Mouse (Mus musculus): Measurements from ENCODE around the gene Tctn3. TPM values are rescaled to one million over a fixed set of nuclear protein-coding genes. Genes with fewer than 3 reads are reported as not detected.
"Not testable (repeated sequence)": the region's sequence is repeated elsewhere in the genome, so short reads cannot be mapped to it uniquely, and the experiment has no call there.

Tctn3 gene
- polyA plus RNA-seq, 1 experiment from 2014 or later: 11.6 TPM

DNA sequence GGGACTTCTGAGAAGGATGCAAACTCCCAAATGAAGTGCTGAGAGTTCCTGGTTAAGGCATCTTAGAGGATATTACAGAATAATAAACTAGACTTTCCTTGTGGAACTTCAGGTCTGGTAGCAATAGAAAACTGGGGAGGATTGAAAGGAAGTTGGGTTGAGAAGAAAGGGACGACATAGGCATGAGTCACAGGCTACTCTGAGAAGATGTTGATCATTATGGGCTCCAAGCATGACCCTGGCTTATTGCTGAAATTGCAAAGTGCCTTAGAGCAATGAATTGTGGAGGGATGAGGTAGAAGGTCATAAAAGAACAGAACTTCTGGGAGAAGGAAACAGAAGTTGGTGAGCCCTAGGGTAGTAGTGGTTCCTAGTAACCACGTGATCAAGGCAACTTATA lies 28.8 kb upstream of the Tctn3 start:
- WGBS: 88% methylated on average over 2 of the region's 2 CpGs
- H3K9me3 ChIP-seq (replicated peaks): no peaks in the 10 kb centered on the region
- H3K4me1 ChIP-seq: no peaks in the 10 kb centered on the region
- H3K4me3 ChIP-seq: no peak overlapping the region
- no peak for ATAC-seq
- no peaks in the 10 kb centered on the region for H3K27me3 ChIP-seq
- H3K4me2 ChIP-seq: no peak overlapping the region
- no peak overlapping the region for H3K27ac ChIP-seq
- H3K36me3 ChIP-seq (ENCODE audit: poor library complexity, severe bottlenecking): no peaks in the 10 kb centered on the region
- H3K9ac ChIP-seq: no peak overlapping the region

DNA sequence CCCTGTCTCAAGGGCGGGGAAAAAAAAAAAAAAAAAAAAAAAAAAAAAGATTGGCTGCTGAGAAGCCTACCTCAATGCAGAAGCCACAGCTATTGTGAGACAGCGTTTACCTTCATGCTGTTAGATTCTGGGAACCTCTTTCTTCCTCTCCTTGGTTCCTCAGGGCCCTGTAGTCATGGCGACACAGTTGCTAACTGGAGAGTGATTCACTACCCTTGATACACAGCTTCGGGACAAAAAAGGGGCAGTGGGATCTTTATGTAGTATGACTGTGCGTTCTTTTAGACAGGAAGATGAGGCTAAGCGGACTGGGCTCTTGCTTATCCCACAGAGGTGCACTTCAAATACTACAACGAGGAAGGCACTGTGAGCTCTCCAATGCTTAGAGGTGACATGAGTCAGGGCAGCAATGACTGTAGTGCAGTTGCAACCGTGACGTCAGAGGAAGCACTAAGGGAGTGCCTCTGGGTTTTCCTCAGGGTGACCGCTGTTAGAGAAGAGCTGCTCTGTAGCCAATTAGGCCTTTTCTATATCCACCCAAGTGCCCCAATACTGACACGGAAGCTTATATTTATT lies 27.8 kb upstream of the Tctn3 start:
- no peak overlapping the region for H3K9ac ChIP-seq
- H3K4me3 ChIP-seq: no peak overlapping the region
- no peak overlapping the region for H3K27ac ChIP-seq
- H3K4me2 ChIP-seq: no peak overlapping the region
- H3K27me3 ChIP-seq: no peaks in the 10 kb centered on the region
- WGBS: 84% methylated on average over 11 of the region's 11 CpGs
- no peaks in the 10 kb centered on the region for H3K4me1 ChIP-seq
- no peak for ATAC-seq
- no peaks in the 10 kb centered on the region for H3K9me3 ChIP-seq (replicated peaks)
- no peaks in the 10 kb centered on the region for H3K36me3 ChIP-seq (ENCODE audit: poor library complexity, severe bottlenecking)

DNA sequence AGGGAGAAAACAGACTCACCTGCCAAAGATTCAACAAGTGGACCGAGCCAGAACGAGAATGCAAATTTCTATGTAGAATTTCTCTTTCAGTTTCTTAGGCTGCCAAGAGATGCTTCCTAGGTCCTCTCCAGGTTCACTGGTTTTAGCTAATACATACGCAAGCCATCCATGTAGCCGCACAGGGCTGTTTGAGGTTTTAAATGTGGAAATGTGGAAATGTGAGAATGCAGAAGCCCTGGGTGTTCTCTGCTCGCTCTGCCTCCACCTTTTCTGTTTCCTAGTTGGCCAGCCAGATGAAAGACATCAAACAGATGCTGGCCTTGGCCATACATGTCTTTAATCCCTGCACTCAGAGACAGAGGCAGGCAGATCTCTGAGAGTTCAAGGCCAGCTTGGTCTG lies 26.5 kb upstream of the Tctn3 start:
- 93% methylated on average over 5 of the region's 5 CpGs for WGBS
- H3K36me3 ChIP-seq (ENCODE audit: poor library complexity, severe bottlenecking): no peaks in the 10 kb centered on the region
- ATAC-seq: no peak
- no peaks in the 10 kb centered on the region for H3K27me3 ChIP-seq
- H3K4me2 ChIP-seq: no peak overlapping the region
- H3K9me3 ChIP-seq (replicated peaks): no peaks in the 10 kb centered on the region
- H3K27ac ChIP-seq: no peak overlapping the region
- no peaks in the 10 kb centered on the region for H3K4me1 ChIP-seq
- H3K9ac ChIP-seq: no peak overlapping the region
- no peak overlapping the region for H3K4me3 ChIP-seq

DNA sequence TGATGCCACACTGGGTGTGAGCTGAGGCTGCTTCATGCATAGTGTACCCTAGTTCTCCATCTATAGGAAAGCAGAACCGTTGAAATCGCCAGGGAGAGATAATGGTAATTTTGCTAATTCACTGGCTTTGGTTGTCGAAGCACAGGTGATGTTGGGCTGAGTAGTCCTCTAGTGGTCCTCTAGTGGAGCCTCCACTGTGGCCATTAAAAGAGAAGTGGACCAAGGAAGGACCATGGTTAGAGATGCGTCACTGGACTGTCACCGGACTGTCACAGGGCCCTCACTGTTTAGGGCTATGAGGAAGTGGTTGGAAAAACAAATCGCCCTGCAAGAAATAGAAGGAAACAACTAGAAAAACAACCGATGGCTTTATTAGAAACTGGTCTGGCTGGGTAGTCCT lies 25.6 kb upstream of the Tctn3 start:
- ATAC-seq: no peak
- 90% methylated on average over 7 of the region's 7 CpGs for WGBS
- no peak overlapping the region for H3K27ac ChIP-seq

DNA sequence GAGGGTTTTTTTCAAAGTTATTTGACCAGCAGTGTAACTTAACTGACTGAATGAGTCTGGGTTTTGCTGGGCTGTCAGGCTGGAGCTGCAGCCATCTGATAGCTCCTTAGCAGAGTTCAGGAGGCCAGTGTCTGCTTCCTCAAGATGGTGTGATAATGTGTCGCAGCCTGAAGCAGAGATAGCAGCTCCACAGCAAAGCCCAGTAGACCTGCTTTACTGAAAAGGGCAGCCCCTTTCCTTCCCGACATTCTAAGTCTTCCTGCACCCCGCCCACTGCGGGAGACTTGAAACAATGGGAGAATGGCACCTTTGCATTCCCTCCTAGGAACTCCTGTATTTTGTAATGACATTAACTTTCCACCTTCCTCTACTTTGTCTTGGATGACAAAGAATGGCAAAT lies 25.1 kb upstream of the Tctn3 start:
- ATAC-seq: no peak
- WGBS: 60% methylated on average over 4 of the region's 4 CpGs
- H3K4me2 ChIP-seq: no peak overlapping the region
- H3K36me3 ChIP-seq (ENCODE audit: poor library complexity, severe bottlenecking): no peaks in the 10 kb centered on the region
- H3K9ac ChIP-seq: no peak overlapping the region
- H3K9me3 ChIP-seq (replicated peaks): no peaks in the 10 kb centered on the region
- H3K4me1 ChIP-seq: no peaks in the 10 kb centered on the region
- no peaks in the 10 kb centered on the region for H3K27me3 ChIP-seq
- no peak overlapping the region for H3K27ac ChIP-seq
- no peak overlapping the region for H3K4me3 ChIP-seq

More for the DNA sequence above, 25.6 kb upstream of the Tctn3 start:
- Histone ChIP-seq H3K36me3 (ENCODE audit: poor library complexity, severe bottlenecking) (no peaks in the 10 kb centered on the region), H3K27me3 (no peaks in the 10 kb centered on the region), H3K9ac (no peak overlapping the region), H3K4me1 (no peaks in the 10 kb centered on the region), H3K9me3 (replicated peaks) (no peaks in the 10 kb centered on the region), H3K4me2 (no peak overlapping the region), H3K4me3 (no peak overlapping the region)

- H3K9ac ChIP-seq: no peak overlapping the region
- no peaks in the 10 kb centered on the region for H3K4me1 ChIP-seq
- ATAC-seq: no peak
- no peaks in the 10 kb centered on the region for H3K27me3 ChIP-seq
- H3K27ac ChIP-seq: no peak overlapping the region
- no peak overlapping the region for H3K4me2 ChIP-seq
- H3K4me3 ChIP-seq: no peak overlapping the region
- no peaks in the 10 kb centered on the region for H3K36me3 ChIP-seq (ENCODE audit: poor library complexity, severe bottlenecking)
- H3K9me3 ChIP-seq (replicated peaks): no peaks in the 10 kb centered on the region
- 69% methylated on average over 1 of the region's 1 CpGs for whole genome bisulfite sequencing
Observed at GRCm38 (mm10) chr19:40633144-40633543, 21.1 kb upstream of the Tctn3 start.

DNA sequence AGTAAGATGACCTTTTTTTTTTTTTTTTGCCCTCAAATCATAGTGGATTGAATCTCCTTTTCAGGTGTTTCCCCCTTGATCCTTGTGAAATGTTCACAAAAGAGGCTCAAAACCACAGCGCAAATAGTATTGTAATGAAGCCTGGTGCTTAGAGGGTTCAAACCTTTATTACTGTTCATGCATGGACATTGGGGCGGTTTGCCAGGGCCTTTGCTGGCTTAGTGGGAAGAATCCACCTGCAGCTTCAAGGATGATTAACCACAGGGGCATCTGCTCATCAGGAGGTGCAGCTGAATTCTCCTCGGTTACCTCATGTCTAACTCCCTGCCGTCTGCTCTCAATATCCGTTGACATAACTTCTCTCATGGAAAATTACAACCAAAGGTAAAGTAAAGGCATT lies 20.6 kb upstream of the Tctn3 start:
- H3K9ac ChIP-seq: no peak overlapping the region
- no peak overlapping the region for H3K4me2 ChIP-seq
- H3K4me1 ChIP-seq: no peaks in the 10 kb centered on the region
- ATAC-seq: no peak
- 83% methylated on average over 5 of the region's 5 CpGs for WGBS
- H3K27ac ChIP-seq: no peak overlapping the region
- no peak overlapping the region for H3K4me3 ChIP-seq
- H3K27me3 ChIP-seq: no peaks in the 10 kb centered on the region
- H3K36me3 ChIP-seq (ENCODE audit: poor library complexity, severe bottlenecking): no peaks in the 10 kb centered on the region
- no peaks in the 10 kb centered on the region for H3K9me3 ChIP-seq (replicated peaks)

DNA sequence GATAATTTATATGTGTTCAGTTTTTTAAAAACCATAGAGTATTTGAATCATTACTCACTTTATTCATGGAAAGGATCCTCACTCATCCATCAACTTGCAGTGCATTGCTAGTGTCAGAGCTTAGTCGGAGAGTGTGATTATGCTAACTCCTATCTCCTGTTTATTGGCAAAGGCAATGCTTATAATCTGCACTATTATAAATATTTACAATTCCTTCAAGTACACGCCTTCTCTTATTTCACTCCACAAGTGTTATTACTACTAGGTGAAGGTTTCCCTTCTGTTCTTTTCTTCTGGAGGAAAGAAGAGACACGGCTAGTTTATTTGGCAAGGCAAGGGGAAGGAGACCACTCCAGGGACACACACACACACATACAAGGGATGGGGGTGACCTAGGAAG lies 20.2 kb upstream of the Tctn3 start:
- no peak for ATAC-seq
- no peaks in the 10 kb centered on the region for H3K9me3 ChIP-seq (replicated peaks)
- H3K36me3 ChIP-seq (ENCODE audit: poor library complexity, severe bottlenecking): no peaks in the 10 kb centered on the region
- no peak overlapping the region for H3K27ac ChIP-seq
- H3K4me1 ChIP-seq: no peaks in the 10 kb centered on the region
- 90% methylated on average over 3 of the region's 3 CpGs for whole genome bisulfite sequencing
- H3K4me3 ChIP-seq: no peak overlapping the region
- H3K9ac ChIP-seq: no peak overlapping the region
- no peak overlapping the region for H3K4me2 ChIP-seq
- H3K27me3 ChIP-seq: no peaks in the 10 kb centered on the region

DNA sequence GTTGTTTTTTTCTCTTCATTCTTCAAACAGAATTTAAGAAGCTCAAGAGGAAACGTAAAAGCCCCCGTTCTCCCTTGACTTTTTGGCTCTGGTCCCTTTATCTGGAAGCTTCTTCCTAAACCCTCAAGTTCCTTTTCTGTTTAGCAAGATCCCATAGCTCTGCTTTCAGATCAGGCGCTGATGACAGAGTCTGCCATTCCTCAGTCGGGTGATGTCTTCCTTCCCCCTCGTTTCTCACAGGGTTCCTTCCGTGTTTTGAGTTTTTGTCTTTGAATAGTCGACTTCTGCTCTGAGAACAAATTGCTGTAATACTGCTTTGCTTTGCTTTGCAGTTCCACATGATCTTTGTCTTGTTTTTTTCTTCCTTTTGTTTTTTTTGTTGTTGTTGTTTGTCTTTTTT lies 18.6 kb upstream of the Tctn3 start:
- Histone ChIP-seq H3K9me3 (replicated peaks) (no peaks in the 10 kb centered on the region), H3K4me2 (no peak overlapping the region), H3K9ac (no peak overlapping the region), H3K4me1 (no peaks in the 10 kb centered on the region), H3K36me3 (ENCODE audit: poor library complexity, severe bottlenecking) (no peaks in the 10 kb centered on the region), H3K27ac (no peak overlapping the region), H3K4me3 (no peak overlapping the region), H3K27me3 (no peaks in the 10 kb centered on the region)
- 83% methylated on average over 7 of the region's 7 CpGs for WGBS
- ATAC-seq: no peak

- H3K27ac ChIP-seq: no peak overlapping the region
- H3K9ac ChIP-seq: no peak overlapping the region
- no peak for ATAC-seq
- no peaks in the 10 kb centered on the region for H3K27me3 ChIP-seq
- no peaks in the 10 kb centered on the region for H3K9me3 ChIP-seq (replicated peaks)
- H3K4me1 ChIP-seq: no peaks in the 10 kb centered on the region
- no peaks in the 10 kb centered on the region for H3K36me3 ChIP-seq (ENCODE audit: poor library complexity, severe bottlenecking)
- 77% methylated on average over 3 of the region's 3 CpGs for WGBS
- H3K4me2 ChIP-seq: no peak overlapping the region
- H3K4me3 ChIP-seq: no peak overlapping the region
Observed at GRCm38 (mm10) chr19:40630096-40630495, 18.1 kb upstream of the Tctn3 start.

- H3K27me3 ChIP-seq: no peaks in the 10 kb centered on the region
- no peaks in the 10 kb centered on the region for H3K9me3 ChIP-seq (replicated peaks)
- ATAC-seq: no peak
- H3K36me3 ChIP-seq (ENCODE audit: poor library complexity, severe bottlenecking): no peaks in the 10 kb centered on the region
- H3K4me2 ChIP-seq: no peak overlapping the region
- no peaks in the 10 kb centered on the region for H3K4me1 ChIP-seq
- no peak overlapping the region for H3K27ac ChIP-seq
- no peak overlapping the region for H3K9ac ChIP-seq
- H3K4me3 ChIP-seq: no peak overlapping the region
Observed at GRCm38 (mm10) chr19:40628950-40629349, 16.9 kb upstream of the Tctn3 start.

DNA sequence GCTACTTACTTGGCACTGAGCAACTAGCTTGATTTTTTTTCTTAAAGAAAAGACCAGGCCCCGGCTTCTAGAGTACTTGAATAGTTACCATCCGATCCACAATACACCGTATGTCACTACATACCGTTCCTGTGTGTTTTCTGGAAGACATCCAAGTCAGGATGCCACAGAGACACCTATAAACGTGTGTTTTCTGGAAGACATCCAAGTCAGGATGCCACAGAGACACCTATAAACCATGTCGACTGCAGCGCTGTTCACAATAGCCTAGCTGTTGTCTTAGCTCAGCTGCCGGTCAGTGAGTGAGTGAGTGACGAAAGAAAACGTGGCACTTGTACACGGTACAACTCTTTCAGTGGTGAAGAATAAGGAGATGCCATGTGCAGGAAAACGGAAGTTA lies 13.9 kb upstream of the Tctn3 start:
- Histone ChIP-seq H3K4me1 (no peaks in the 10 kb centered on the region), H3K4me3 (no peak overlapping the region), H3K9ac (no peak overlapping the region), H3K4me2 (no peak overlapping the region), H3K27me3 (0 out of 2 replicates have a peak, but pooled peaks cover 1% of the 10 kb centered on the region), H3K27ac (no peak overlapping the region), H3K36me3 (ENCODE audit: poor library complexity, severe bottlenecking) (no peaks in the 10 kb centered on the region), H3K9me3 (replicated peaks) (no peaks in the 10 kb centered on the region)
- ATAC-seq: no peak
- 68% methylated on average over 12 of the region's 12 CpGs for WGBS

GRCm38 (mm10) chr19:40621616-40622015 lies 9.6 kb upstream of the Tctn3 start:
- ATAC-seq; H3K4me1 ChIP-seq; H3K36me3 ChIP-seq (ENCODE audit: poor library complexity, severe bottlenecking); H3K9ac ChIP-seq; H3K9me3 ChIP-seq (replicated peaks); H3K27me3 ChIP-seq; H3K4me2 ChIP-seq; H3K27ac ChIP-seq; H3K4me3 ChIP-seq: not testable (repeated sequence)
- WGBS: 60% methylated on average over 10 of the region's 26 CpGs
